Mouse (Mus musculus): ENCODE data around the gene Tnfaip8l2. TPM values are rescaled to one million over a fixed set of nuclear protein-coding genes. Genes with fewer than 3 reads are reported as not detected.
"Not testable (repeated sequence)": the region's sequence is repeated elsewhere in the genome, so short reads cannot be mapped to it uniquely, and the experiment has no call there.

Tnfaip8l2 gene
- polyA plus RNA-seq, 1 experiment from 2014 or later = 4.8 TPM

GRCm38 (mm10) chr3:95134133-95134532 is 8.0 kb downstream of the Tnfaip8l2 start:
- ATAC-seq (replicated peaks; ENCODE audit: low FRiP score) = peak; percentile 46
- WGBS = no CpG with 5 or more reads among the region's 12 CpGs
- not testable (repeated sequence) for H3K4me2 ChIP-seq; DNase-seq (ENCODE audit: low spot score); H3K27me3 ChIP-seq (replicated peaks; ENCODE audit: control insufficient read depth, insufficient read depth, low read length); H3K9me3 ChIP-seq (ENCODE audit: control insufficient read depth, low read length); H3K27ac ChIP-seq (ENCODE audit: low read depth, low read length); H3K36me3 ChIP-seq (ENCODE audit: control insufficient read depth, insufficient read depth, low read length); H3K9ac ChIP-seq (ENCODE audit: low read depth, low read length)
- H3K4me1 ChIP-seq (replicated peaks; ENCODE audit: control insufficient read depth, insufficient read depth, low read length) = peaks cover 15% of the 10 kb centered on the region
- H3K4me3 ChIP-seq (ENCODE audit: low read depth, low read length) = peak overlapping the region; percentile 72

GRCm38 (mm10) chr3:95133680-95134101 is 8.5 kb downstream of the Tnfaip8l2 start, which contains the start of the genes Scnm1 and Lysmd1:
TSS of gene Scnm1 (minus strand) at chr3:95134011.
TSS of gene Lysmd1 (plus strand) at chr3:95134088.
- H3K27ac ChIP-seq (ENCODE audit: low read depth, low read length) = peak within 1 kb of the TSS; percentile 38; the same call in 1 of the 2 replicates
- H3K4me1 ChIP-seq (replicated peaks; ENCODE audit: control insufficient read depth, insufficient read depth, low read length) = peaks cover 15% of the 10 kb centered on the region
- no peaks in the 10 kb centered on the region for H3K27me3 ChIP-seq (replicated peaks; ENCODE audit: control insufficient read depth, insufficient read depth, low read length)
- peak; percentile 85 for DNase-seq (ENCODE audit: low spot score)
- H3K9ac ChIP-seq (ENCODE audit: low read depth, low read length) = peak within 1 kb of the TSS; percentile 78
- WGBS = under 1% methylated on average over 20 of the region's 20 CpGs
- peak within 1 kb of the TSS; percentile 72 for H3K4me3 ChIP-seq (ENCODE audit: low read depth, low read length)
- peak; percentile 89 for ATAC-seq (replicated peaks; ENCODE audit: low FRiP score)
- peak within 1 kb of the TSS; percentile 78 for H3K4me2 ChIP-seq
- no peaks in the 10 kb centered on the region; the same call in 1 of the 2 replicates for H3K36me3 ChIP-seq (ENCODE audit: control insufficient read depth, insufficient read depth, low read length)
- no peaks in the 10 kb centered on the region for H3K9me3 ChIP-seq (ENCODE audit: control insufficient read depth, low read length)

- DNase-seq (ENCODE audit: low spot score) = no peak
- WGBS = 51% methylated on average over 11 of the region's 11 CpGs
- Histone ChIP-seq H3K4me3 (ENCODE audit: low read depth, low read length) (peak overlapping the region; percentile 72), H3K4me2 (peak overlapping the region; percentile 78), H3K4me1 (replicated peaks; ENCODE audit: control insufficient read depth, insufficient read depth, low read length) (peaks cover 15% of the 10 kb centered on the region), H3K9me3 (ENCODE audit: control insufficient read depth, low read length) (no peaks in the 10 kb centered on the region), H3K9ac (ENCODE audit: low read depth, low read length) (peak overlapping the region; percentile 78), H3K27me3 (replicated peaks; ENCODE audit: control insufficient read depth, insufficient read depth, low read length) (no peaks in the 10 kb centered on the region), H3K27ac (ENCODE audit: low read depth, low read length) (peak overlapping the region; percentile 36; the same call in 1 of the 2 replicates), H3K36me3 (ENCODE audit: control insufficient read depth, insufficient read depth, low read length) (no peaks in the 10 kb centered on the region; the same call in 1 of the 2 replicates)
- ATAC-seq (replicated peaks; ENCODE audit: low FRiP score) = 0 out of 2 replicates have a peak, but pooled peaks have one; percentile 0
Measured at GRCm38 (mm10) chr3:95133176-95133575, 9.0 kb downstream of the Tnfaip8l2 start.

- peak overlapping the region; percentile 72; the same call in 1 of the 2 replicates for H3K4me3 ChIP-seq (ENCODE audit: low read depth, low read length)
- H3K9me3 ChIP-seq (ENCODE audit: control insufficient read depth, low read length); H3K27ac ChIP-seq (ENCODE audit: low read depth, low read length); H3K9ac ChIP-seq (ENCODE audit: low read depth, low read length); ATAC-seq (replicated peaks; ENCODE audit: low FRiP score); H3K27me3 ChIP-seq (replicated peaks; ENCODE audit: control insufficient read depth, insufficient read depth, low read length); DNase-seq (ENCODE audit: low spot score); H3K36me3 ChIP-seq (ENCODE audit: control insufficient read depth, insufficient read depth, low read length): not testable (repeated sequence)
- peak overlapping the region; percentile 78 for H3K4me2 ChIP-seq
- 86% methylated on average over 2 of the region's 2 CpGs for WGBS
- H3K4me1 ChIP-seq (replicated peaks; ENCODE audit: control insufficient read depth, insufficient read depth, low read length) = peaks cover 15% of the 10 kb centered on the region
Measured at GRCm38 (mm10) chr3:95132389-95132788, 9.8 kb downstream of the Tnfaip8l2 start.

GRCm38 (mm10) chr3:95130081-95130480 is 12.1 kb downstream of the Tnfaip8l2 start:
- Histone ChIP-seq H3K36me3 (ENCODE audit: control insufficient read depth, insufficient read depth, low read length) (no peaks in the 10 kb centered on the region; the same call in 1 of the 2 replicates), H3K4me1 (replicated peaks; ENCODE audit: control insufficient read depth, insufficient read depth, low read length) (peaks cover 5% of the 10 kb centered on the region), H3K4me2 (no peak overlapping the region), H3K27me3 (replicated peaks; ENCODE audit: control insufficient read depth, insufficient read depth, low read length) (no peaks in the 10 kb centered on the region), H3K9me3 (ENCODE audit: control insufficient read depth, low read length) (no peaks in the 10 kb centered on the region), H3K9ac (ENCODE audit: low read depth, low read length) (no peak overlapping the region), H3K4me3 (ENCODE audit: low read depth, low read length) (no peak overlapping the region), H3K27ac (ENCODE audit: low read depth, low read length) (no peak overlapping the region)
- DNase-seq (ENCODE audit: low spot score) (no peak), ATAC-seq (replicated peaks; ENCODE audit: low FRiP score) (no peak)
- 74% methylated on average over 5 of the region's 5 CpGs for WGBS

GRCm38 (mm10) chr3:95129226-95129651 is 12.9 kb downstream of the Tnfaip8l2 start:
- Histone ChIP-seq H3K36me3 (ENCODE audit: control insufficient read depth, insufficient read depth, low read length) (no peaks in the 10 kb centered on the region; the same call in 1 of the 2 replicates), H3K27ac (ENCODE audit: low read depth, low read length) (no peak overlapping the region), H3K9ac (ENCODE audit: low read depth, low read length) (no peak overlapping the region), H3K4me1 (replicated peaks; ENCODE audit: control insufficient read depth, insufficient read depth, low read length) (peaks cover 3% of the 10 kb centered on the region; the same call in 1 of the 2 replicates), H3K9me3 (ENCODE audit: control insufficient read depth, low read length) (no peaks in the 10 kb centered on the region), H3K4me3 (ENCODE audit: low read depth, low read length) (no peak overlapping the region), H3K4me2 (no peak overlapping the region), H3K27me3 (replicated peaks; ENCODE audit: control insufficient read depth, insufficient read depth, low read length) (no peaks in the 10 kb centered on the region)
- ATAC-seq (replicated peaks; ENCODE audit: low FRiP score) (no peak), DNase-seq (ENCODE audit: low spot score) (no peak)
- 61% methylated on average over 6 of the region's 6 CpGs for WGBS

GRCm38 (mm10) chr3:95124972-95125371 is 17.2 kb downstream of the Tnfaip8l2 start:
- Histone ChIP-seq H3K4me3 (ENCODE audit: low read depth, low read length) (no peak overlapping the region), H3K9me3 (ENCODE audit: control insufficient read depth, low read length) (no peaks in the 10 kb centered on the region), H3K27ac (ENCODE audit: low read depth, low read length) (no peak overlapping the region), H3K4me1 (replicated peaks; ENCODE audit: control insufficient read depth, insufficient read depth, low read length) (no peaks in the 10 kb centered on the region), H3K27me3 (replicated peaks; ENCODE audit: control insufficient read depth, insufficient read depth, low read length) (no peaks in the 10 kb centered on the region), H3K36me3 (ENCODE audit: control insufficient read depth, insufficient read depth, low read length) (peaks cover 21% of the 10 kb centered on the region), H3K4me2 (no peak overlapping the region), H3K9ac (ENCODE audit: low read depth, low read length) (no peak overlapping the region)
- ATAC-seq (replicated peaks; ENCODE audit: low FRiP score) (no peak), DNase-seq (ENCODE audit: low spot score) (no peak)
- WGBS = 61% methylated on average over 5 of the region's 5 CpGs

GRCm38 (mm10) chr3:95124246-95124645 is 17.9 kb downstream of the Tnfaip8l2 start, which contains the start of gene Tmod4:
TSS of gene Tmod4 (plus strand) at chr3:95124476.
- no peaks in the 10 kb centered on the region for H3K27me3 ChIP-seq (replicated peaks; ENCODE audit: control insufficient read depth, insufficient read depth, low read length)
- H3K4me1 ChIP-seq (replicated peaks; ENCODE audit: control insufficient read depth, insufficient read depth, low read length) = no peaks in the 10 kb centered on the region
- no peak within 1 kb of the TSS for H3K4me3 ChIP-seq (ENCODE audit: low read depth, low read length)
- no peak within 1 kb of the TSS for H3K4me2 ChIP-seq
- ATAC-seq (replicated peaks; ENCODE audit: low FRiP score) = 0 out of 2 replicates have a peak, but pooled peaks have one; percentile 26
- no peak within 1 kb of the TSS for H3K9ac ChIP-seq (ENCODE audit: low read depth, low read length)
- DNase-seq (ENCODE audit: low spot score) = no peak
- peaks cover 27% of the 10 kb centered on the region for H3K36me3 ChIP-seq (ENCODE audit: control insufficient read depth, insufficient read depth, low read length)
- H3K27ac ChIP-seq (ENCODE audit: low read depth, low read length) = no peak within 1 kb of the TSS
- 65% methylated on average over 6 of the region's 6 CpGs for WGBS
- no peaks in the 10 kb centered on the region for H3K9me3 ChIP-seq (ENCODE audit: control insufficient read depth, low read length)

- Histone ChIP-seq H3K9me3 (ENCODE audit: control insufficient read depth, low read length) (no peaks in the 10 kb centered on the region), H3K27ac (ENCODE audit: low read depth, low read length) (no peak overlapping the region; the same call in 1 of the 2 replicates), H3K4me2 (no peak overlapping the region)
Measured at GRCm38 (mm10) chr3:95121580-95121979, 20.6 kb downstream of the Tnfaip8l2 start.

More at GRCm38 (mm10) chr3:95121580-95121979, 20.6 kb downstream of the Tnfaip8l2 start:
- ATAC-seq (replicated peaks; ENCODE audit: low FRiP score) (no peak; the same call in 1 of the 2 replicates), DNase-seq (ENCODE audit: low spot score) (no peak)
- H3K4me3 ChIP-seq (ENCODE audit: low read depth, low read length) = no peak overlapping the region
- H3K36me3 ChIP-seq (ENCODE audit: control insufficient read depth, insufficient read depth, low read length) = peaks cover 37% of the 10 kb centered on the region
- no peaks in the 10 kb centered on the region for H3K4me1 ChIP-seq (replicated peaks; ENCODE audit: control insufficient read depth, insufficient read depth, low read length)
- 67% methylated on average over 6 of the region's 6 CpGs for WGBS
- H3K27me3 ChIP-seq (replicated peaks; ENCODE audit: control insufficient read depth, insufficient read depth, low read length) = no peaks in the 10 kb centered on the region
- no peak overlapping the region for H3K9ac ChIP-seq (ENCODE audit: low read depth, low read length)
